Mouse (Mus musculus) layer of hippocampus, adult 18-20 months (tissue): ENCODE measurements at regions not wholly inside any gene's neighbourhood (a gene's known extent, or its start where the extent isn't known, plus 50 kb on each side); places are given as distances from the start of the nearest gene placed in this dataset.
"Not testable (repeated sequence)": the region's sequence is repeated elsewhere in the genome, so short reads cannot be mapped to it uniquely, and the experiment has no call there.

Source experiments
- DNase-seq, 2 experiments: peaks; one replicate each; pipeline ENCODE4 v3.0.0; 2022; ENCODE audit warnings: low spot score in 2 of 2

- DNase-seq: peak in 1 of 2 experiments; percentile 69
Measured at GRCm38 (mm10) chr17:83997778-83998177, 150.0 kb upstream of the Haao start.

- no peak for DNase-seq
Measured at GRCm38 (mm10) chr17:83993028-83993427, 145.3 kb upstream of the Haao start.

GRCm38 (mm10) chr17:83990421-83991365, 142.9 kb upstream of the Haao start:
- no peak for DNase-seq

- no peak for DNase-seq
Measured at GRCm38 (mm10) chr17:83988897-83989296, 141.1 kb upstream of the Haao start.

- no peak for DNase-seq
Measured at GRCm38 (mm10) chr17:83988165-83988564, 140.4 kb upstream of the Haao start.

- DNase-seq: no peak
Measured at GRCm38 (mm10) chr17:83987683-83988082, 139.9 kb upstream of the Haao start.

GRCm38 (mm10) chr17:83985916-83986578, 138.3 kb upstream of the Haao start:
- DNase-seq: no peak

- no peak for DNase-seq
Measured at GRCm38 (mm10) chr17:83985333-83985790, 137.6 kb upstream of the Haao start.

- DNase-seq: no peak
Measured at GRCm38 (mm10) chr17:83983837-83984388, 136.2 kb upstream of the Haao start.

GRCm38 (mm10) chr17:83983070-83983836, 135.5 kb upstream of the Haao start:
- no peak for DNase-seq

GRCm38 (mm10) chr17:83982700-83983069, 134.9 kb upstream of the Haao start:
- no peak for DNase-seq

- DNase-seq: no peak
Measured at GRCm38 (mm10) chr17:83978858-83979470, 131.2 kb upstream of the Haao start.

- no peak for DNase-seq
Measured at GRCm38 (mm10) chr17:83977725-83978124, 130.0 kb upstream of the Haao start.

GRCm38 (mm10) chr17:83975813-83976212, 128.1 kb upstream of the Haao start:
- no peak for DNase-seq

- DNase-seq: peak in 1 of 2 experiments; percentile 54
Measured at GRCm38 (mm10) chr17:83973461-83974350, 125.9 kb upstream of the Haao start.

- no peak for DNase-seq
Measured at GRCm38 (mm10) chr17:83972874-83973273, 125.1 kb upstream of the Haao start.

GRCm38 (mm10) chr17:83972470-83972869, 124.7 kb upstream of the Haao start:
- no peak for DNase-seq

- peak in 1 of 2 experiments; percentile 56 for DNase-seq
Measured at GRCm38 (mm10) chr17:83972026-83972425, 124.3 kb upstream of the Haao start.

GRCm38 (mm10) chr17:83969407-83969826, 121.7 kb upstream of the Haao start:
- no peak for DNase-seq

- not testable (repeated sequence) for DNase-seq
Measured at GRCm38 (mm10) chr17:83968124-83968523, 120.4 kb upstream of the Haao start.
